Mouse (Mus musculus) liver, embryonic 12.5 days (tissue): ENCODE measurements around the gene Egfl6. TPM values are rescaled to one million over a fixed set of nuclear protein-coding genes. Genes with fewer than 3 reads are reported as not detected.

Source experiments
- polyA plus RNA-seq: library from polyadenylated mRNA; unstranded; fragments of >200 nt; fragmentation: Nextera tagmentation; extraction: Ambion mirVana; gene quantifications from 2 replicates; pipeline ENCODE4 v1.2.1, GENCODE M21; 2016

Egfl6 gene
- polyA plus RNA-seq, 1 experiment from 2014 or later = 1.1 TPM

Other genes starting within 250 kb of the Egfl6 start
- gene Trappc2, start 145.1 kb downstream of the Egfl6 start, polyA plus RNA-seq = 16.9 and 18.5 TPM in 2 replicates
- 4.4 and 4.7 TPM in 2 replicates for gene Ofd1, start 145.0 kb downstream of the Egfl6 start, polyA plus RNA-seq
- gene Rab9, start 105.9 kb downstream of the Egfl6 start, polyA plus RNA-seq = 27.4 and 28.9 TPM in 2 replicates
- 4.9 and 5.0 TPM in 2 replicates for gene Tceanc, start 67.2 kb downstream of the Egfl6 start, polyA plus RNA-seq